Mouse (Mus musculus): ENCODE results near the gene Spata13. TPM values are rescaled to one million over a fixed set of nuclear protein-coding genes. Genes with fewer than 3 reads are reported as not detected.

The Spata13 gene
- polyA plus RNA-seq, 1 experiment from 2014 or later: 16.8 TPM

DNA sequence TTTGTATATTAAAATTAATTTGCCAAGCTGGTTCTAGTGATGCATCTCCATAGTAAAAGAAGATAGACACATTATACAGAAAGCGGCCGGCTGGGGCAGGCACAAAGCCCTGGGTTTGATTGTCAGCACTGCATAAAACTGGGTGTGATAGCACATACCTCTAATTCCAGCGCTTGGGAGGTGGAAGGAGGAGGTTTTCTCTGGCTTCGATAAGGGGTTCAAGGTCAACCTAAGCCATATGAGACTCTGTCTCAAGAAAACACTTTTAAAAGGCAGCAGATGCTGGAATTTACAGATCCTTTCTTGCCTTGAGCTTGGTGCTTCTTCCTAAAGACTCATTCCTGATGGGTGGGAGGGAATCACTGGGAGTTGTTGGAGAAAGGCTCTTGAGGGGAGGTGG lies 130.7 kb downstream of the Spata13 start:
- Histone ChIP-seq H3K27me3 (ENCODE audit: control insufficient read depth, insufficient read depth, low read length) (no peaks in the 10 kb centered on the region), H3K4me1 (ENCODE audit: control insufficient read depth, insufficient read depth, low read length) (peaks cover 12% of the 10 kb centered on the region; the same call in 1 of the 2 replicates), H3K4me2 (no peak overlapping the region), H3K9me3 (replicated peaks; ENCODE audit: control insufficient read depth, low read length) (no peaks in the 10 kb centered on the region), H3K36me3 (ENCODE audit: control insufficient read depth, insufficient read depth, low read length) (peaks cover 12% of the 10 kb centered on the region), H3K4me3 (ENCODE audit: low read depth, low read length) (no peak overlapping the region), H3K9ac (ENCODE audit: low read depth, low read length) (no peak overlapping the region), H3K27ac (ENCODE audit: low read depth, low read length) (peak overlapping the region; percentile 46; the same call in 1 of the 2 replicates)
- 60% methylated on average over 4 of the region's 4 CpGs for WGBS (ENCODE audit: insufficient replicate concordance)
- ATAC-seq (replicated peaks; ENCODE audit: insufficient number of reproducible peaks, low FRiP score, low TSS enrichment): no peak

DNA sequence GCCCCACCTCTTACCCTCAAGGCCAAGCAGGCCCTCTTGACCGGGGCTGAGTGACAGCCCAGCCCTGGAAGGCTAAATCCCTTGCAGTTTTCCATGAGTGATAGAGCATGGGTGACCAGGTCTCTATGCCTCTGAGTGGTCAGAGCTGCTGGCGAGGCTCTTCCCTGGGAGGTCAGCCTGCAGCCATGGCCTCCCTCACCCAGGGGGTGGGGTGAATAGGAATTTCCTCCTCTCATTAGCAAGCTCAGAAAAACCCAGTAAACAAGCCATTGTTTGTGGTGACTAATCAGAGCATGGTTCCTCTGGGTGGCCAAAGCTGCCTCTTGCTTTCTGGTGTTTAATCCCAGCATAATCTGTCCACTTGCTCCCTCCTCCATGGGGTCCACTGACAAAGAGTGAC lies 131.2 kb downstream of the Spata13 start:
- ATAC-seq (replicated peaks; ENCODE audit: insufficient number of reproducible peaks, low FRiP score, low TSS enrichment): no peak
- Histone ChIP-seq H3K4me3 (ENCODE audit: low read depth, low read length) (no peak overlapping the region), H3K4me2 (no peak overlapping the region), H3K9ac (ENCODE audit: low read depth, low read length) (no peak overlapping the region), H3K9me3 (replicated peaks; ENCODE audit: control insufficient read depth, low read length) (no peaks in the 10 kb centered on the region), H3K27me3 (ENCODE audit: control insufficient read depth, insufficient read depth, low read length) (no peaks in the 10 kb centered on the region), H3K27ac (ENCODE audit: low read depth, low read length) (peak overlapping the region; percentile 46; the same call in 1 of the 2 replicates), H3K4me1 (ENCODE audit: control insufficient read depth, insufficient read depth, low read length) (peaks cover 12% of the 10 kb centered on the region; the same call in 1 of the 2 replicates), H3K36me3 (ENCODE audit: control insufficient read depth, insufficient read depth, low read length) (peaks cover 8% of the 10 kb centered on the region)
- 51% methylated on average over 2 of the region's 2 CpGs for WGBS (ENCODE audit: insufficient replicate concordance)

DNA sequence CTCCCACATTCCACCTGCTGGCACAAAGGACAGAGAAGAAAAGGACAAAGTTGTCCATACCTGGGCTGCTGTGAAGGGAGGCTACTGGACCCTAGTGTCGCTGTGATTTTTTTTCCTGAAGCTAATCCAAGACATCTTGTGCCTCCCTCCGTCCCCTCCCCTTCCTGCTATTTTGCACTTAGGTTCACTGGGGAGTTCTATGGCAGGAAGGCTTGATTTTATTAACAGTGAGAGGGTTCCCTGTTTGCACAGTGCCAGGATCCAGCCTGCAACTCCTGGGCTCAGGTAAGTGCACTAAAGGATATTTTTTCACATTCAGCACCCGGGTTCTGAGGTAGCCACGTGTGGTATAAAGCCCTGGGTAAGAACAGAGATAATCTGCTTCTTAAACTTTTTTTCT lies 134.1 kb downstream of the Spata13 start, which contains the start of gene C1qtnf9:
C1qtnf9 (plus strand) TSS at position 251 of the 400 bp plus-strand sequence.
- Histone ChIP-seq H3K4me1 (ENCODE audit: control insufficient read depth, insufficient read depth, low read length) (peaks cover 12% of the 10 kb centered on the region; the same call in 1 of the 2 replicates), H3K4me3 (ENCODE audit: low read depth, low read length) (no peak within 1 kb of the TSS), H3K27ac (ENCODE audit: low read depth, low read length) (no peak within 1 kb of the TSS), H3K9me3 (replicated peaks; ENCODE audit: control insufficient read depth, low read length) (no peaks in the 10 kb centered on the region), H3K27me3 (ENCODE audit: control insufficient read depth, insufficient read depth, low read length) (no peaks in the 10 kb centered on the region), H3K9ac (ENCODE audit: low read depth, low read length) (no peak within 1 kb of the TSS), H3K36me3 (ENCODE audit: control insufficient read depth, insufficient read depth, low read length) (no peaks in the 10 kb centered on the region), H3K4me2 (no peak within 1 kb of the TSS)
- ATAC-seq (replicated peaks; ENCODE audit: insufficient number of reproducible peaks, low FRiP score, low TSS enrichment): no peak
- 61% methylated on average over 4 of the region's 4 CpGs for WGBS (ENCODE audit: insufficient replicate concordance)

DNA sequence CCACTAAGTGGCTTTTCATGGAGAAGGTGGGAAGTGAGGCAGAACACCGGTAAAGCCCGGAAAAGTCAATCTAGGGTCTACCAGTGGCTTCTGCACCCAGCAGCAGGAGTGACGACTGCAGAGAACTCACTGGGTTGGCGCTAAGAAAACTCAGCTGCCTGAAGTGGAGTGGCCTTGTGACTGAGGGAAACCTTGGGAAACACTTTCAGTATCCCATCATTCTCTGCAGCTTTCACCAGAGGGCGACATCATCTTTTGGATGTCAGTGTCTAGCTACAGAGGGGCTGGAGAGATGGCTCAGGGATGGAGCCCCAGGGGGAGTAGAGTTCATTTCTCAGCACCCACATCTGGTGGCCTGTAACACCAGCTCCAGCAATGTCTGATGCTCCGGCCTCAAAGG lies 135.5 kb downstream of the Spata13 start:
- WGBS (ENCODE audit: insufficient replicate concordance): 35% methylated on average over 6 of the region's 6 CpGs
- Histone ChIP-seq H3K9ac (ENCODE audit: low read depth, low read length) (no peak overlapping the region), H3K9me3 (replicated peaks; ENCODE audit: control insufficient read depth, low read length) (no peaks in the 10 kb centered on the region), H3K4me3 (ENCODE audit: low read depth, low read length) (no peak overlapping the region), H3K27ac (ENCODE audit: low read depth, low read length) (no peak overlapping the region), H3K4me2 (no peak overlapping the region), H3K4me1 (ENCODE audit: control insufficient read depth, insufficient read depth, low read length) (peaks cover 7% of the 10 kb centered on the region; the same call in 1 of the 2 replicates), H3K36me3 (ENCODE audit: control insufficient read depth, insufficient read depth, low read length) (no peaks in the 10 kb centered on the region), H3K27me3 (ENCODE audit: control insufficient read depth, insufficient read depth, low read length) (no peaks in the 10 kb centered on the region)
- ATAC-seq (replicated peaks; ENCODE audit: insufficient number of reproducible peaks, low FRiP score, low TSS enrichment): no peak

DNA sequence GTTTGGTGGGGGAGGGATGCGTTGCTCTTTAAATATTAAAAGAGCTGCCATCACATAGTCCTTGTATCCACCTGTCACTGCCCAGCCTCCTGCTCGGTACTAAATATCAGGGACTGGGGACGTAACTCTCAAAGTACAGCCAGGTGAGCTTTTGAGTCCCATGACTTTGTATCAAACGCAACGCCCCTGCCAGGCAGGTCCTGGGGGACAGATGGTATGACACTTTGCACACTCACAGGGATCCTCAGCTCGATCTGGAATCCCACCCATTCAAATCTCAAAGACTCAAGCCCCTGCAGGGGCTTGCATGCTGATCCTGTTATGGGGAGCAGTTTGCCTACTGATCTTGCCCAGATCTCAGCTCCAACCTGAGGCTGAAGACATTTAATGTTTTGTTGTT lies 136.8 kb downstream of the Spata13 start:
- H3K4me3 ChIP-seq (ENCODE audit: low read depth, low read length): no peak overlapping the region
- no peak for ATAC-seq (replicated peaks; ENCODE audit: insufficient number of reproducible peaks, low FRiP score, low TSS enrichment)
- 72% methylated on average over 6 of the region's 6 CpGs for WGBS (ENCODE audit: insufficient replicate concordance)
- no peaks in the 10 kb centered on the region for H3K27me3 ChIP-seq (ENCODE audit: control insufficient read depth, insufficient read depth, low read length)
- no peak overlapping the region for H3K9ac ChIP-seq (ENCODE audit: low read depth, low read length)
- no peaks in the 10 kb centered on the region for H3K4me1 ChIP-seq (ENCODE audit: control insufficient read depth, insufficient read depth, low read length)
- H3K36me3 ChIP-seq (ENCODE audit: control insufficient read depth, insufficient read depth, low read length): no peaks in the 10 kb centered on the region
- H3K4me2 ChIP-seq: no peak overlapping the region
- H3K27ac ChIP-seq (ENCODE audit: low read depth, low read length): no peak overlapping the region
- H3K9me3 ChIP-seq (replicated peaks; ENCODE audit: control insufficient read depth, low read length): no peaks in the 10 kb centered on the region

DNA sequence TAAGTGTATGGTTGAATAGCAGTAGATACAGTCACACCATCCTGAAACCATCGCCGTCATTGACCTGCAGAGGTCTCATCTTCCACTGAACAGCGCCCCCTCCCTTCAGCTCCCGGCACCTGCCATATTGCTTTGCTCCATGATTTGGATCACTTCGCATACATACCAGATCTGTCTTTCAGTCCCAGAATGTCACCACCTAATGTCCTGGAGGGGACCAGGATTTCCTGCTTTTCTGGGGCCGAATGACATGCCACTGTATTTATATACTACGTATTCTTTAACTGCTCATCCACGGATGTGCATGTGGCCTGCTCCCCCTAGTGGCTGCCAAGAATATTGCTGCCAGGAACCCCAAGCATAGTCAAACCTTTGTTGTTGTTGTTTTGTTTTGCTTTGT lies 137.3 kb downstream of the Spata13 start:
- H3K9ac ChIP-seq (ENCODE audit: low read depth, low read length): no peak overlapping the region
- H3K4me2 ChIP-seq: peak overlapping the region; percentile 63
- H3K4me1 ChIP-seq (ENCODE audit: control insufficient read depth, insufficient read depth, low read length): no peaks in the 10 kb centered on the region
- H3K36me3 ChIP-seq (ENCODE audit: control insufficient read depth, insufficient read depth, low read length): no peaks in the 10 kb centered on the region
- WGBS (ENCODE audit: insufficient replicate concordance): 2% methylated on average over 8 of the region's 8 CpGs
- H3K27ac ChIP-seq (ENCODE audit: low read depth, low read length): no peak overlapping the region
- H3K27me3 ChIP-seq (ENCODE audit: control insufficient read depth, insufficient read depth, low read length): no peaks in the 10 kb centered on the region
- H3K4me3 ChIP-seq (ENCODE audit: low read depth, low read length): peak overlapping the region; percentile 32
- no peak for ATAC-seq (replicated peaks; ENCODE audit: insufficient number of reproducible peaks, low FRiP score, low TSS enrichment)
- no peaks in the 10 kb centered on the region for H3K9me3 ChIP-seq (replicated peaks; ENCODE audit: control insufficient read depth, low read length)

DNA sequence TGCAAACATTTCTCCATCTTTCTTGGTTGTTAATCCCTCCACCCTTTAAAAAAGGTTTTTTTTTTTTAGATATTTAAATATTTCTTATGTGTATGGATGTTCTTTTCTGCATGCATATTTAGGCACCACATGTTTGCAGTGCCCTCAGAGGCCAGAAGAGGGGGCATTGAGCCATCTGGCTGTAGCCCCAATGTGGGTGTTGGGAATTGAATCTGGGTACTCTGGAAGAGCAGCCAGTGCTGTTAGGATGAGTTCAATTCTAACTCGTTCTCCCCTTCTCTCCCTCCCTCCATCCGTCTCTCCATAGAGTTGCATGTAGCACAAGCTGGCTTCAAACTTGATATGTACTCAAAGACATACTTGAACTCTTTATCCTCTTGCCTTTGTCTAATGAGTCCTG lies 139.7 kb downstream of the Spata13 start:
- H3K4me2 ChIP-seq: no peak overlapping the region
- H3K27ac ChIP-seq (ENCODE audit: low read depth, low read length): no peak overlapping the region
- no peaks in the 10 kb centered on the region for H3K27me3 ChIP-seq (ENCODE audit: control insufficient read depth, insufficient read depth, low read length)
- H3K36me3 ChIP-seq (ENCODE audit: control insufficient read depth, insufficient read depth, low read length): no peaks in the 10 kb centered on the region
- H3K4me3 ChIP-seq (ENCODE audit: low read depth, low read length): no peak overlapping the region
- no peak overlapping the region for H3K9ac ChIP-seq (ENCODE audit: low read depth, low read length)
- ATAC-seq (replicated peaks; ENCODE audit: insufficient number of reproducible peaks, low FRiP score, low TSS enrichment): no peak
- no peaks in the 10 kb centered on the region for H3K9me3 ChIP-seq (replicated peaks; ENCODE audit: control insufficient read depth, low read length)
- H3K4me1 ChIP-seq (ENCODE audit: control insufficient read depth, insufficient read depth, low read length): no peaks in the 10 kb centered on the region
- 78% methylated on average over 2 of the region's 2 CpGs for WGBS (ENCODE audit: insufficient replicate concordance)

DNA sequence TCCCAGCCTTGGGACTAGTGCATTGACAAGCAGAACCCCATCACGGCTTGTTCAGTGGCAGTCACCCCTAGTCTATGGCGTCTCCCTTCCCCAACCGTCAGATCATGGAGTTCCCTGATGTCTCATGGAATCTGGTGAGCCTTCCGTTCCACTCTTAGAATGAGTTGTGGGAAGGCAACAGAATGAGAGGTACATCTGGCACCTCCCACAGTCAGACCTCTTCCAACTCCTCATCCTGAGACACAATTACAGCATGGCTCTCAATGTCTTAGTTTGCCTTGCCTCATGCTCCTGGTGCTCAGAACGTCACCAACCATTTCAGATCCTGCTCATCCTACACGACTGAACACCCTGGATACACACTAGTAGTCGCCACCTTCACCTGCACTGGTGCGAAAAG lies 142.7 kb downstream of the Spata13 start:
- H3K36me3 ChIP-seq (ENCODE audit: control insufficient read depth, insufficient read depth, low read length): no peaks in the 10 kb centered on the region
- no peaks in the 10 kb centered on the region for H3K9me3 ChIP-seq (replicated peaks; ENCODE audit: control insufficient read depth, low read length)
- no peak overlapping the region for H3K27ac ChIP-seq (ENCODE audit: low read depth, low read length)
- H3K4me2 ChIP-seq: no peak overlapping the region
- no peaks in the 10 kb centered on the region; the same call in 1 of the 2 replicates for H3K27me3 ChIP-seq (ENCODE audit: control insufficient read depth, insufficient read depth, low read length)
- 79% methylated on average over 8 of the region's 8 CpGs for whole genome bisulfite sequencing (ENCODE audit: insufficient replicate concordance)
- ATAC-seq (replicated peaks; ENCODE audit: insufficient number of reproducible peaks, low FRiP score, low TSS enrichment): no peak
- H3K4me3 ChIP-seq (ENCODE audit: low read depth, low read length): no peak overlapping the region
- no peak overlapping the region for H3K9ac ChIP-seq (ENCODE audit: low read depth, low read length)
- H3K4me1 ChIP-seq (ENCODE audit: control insufficient read depth, insufficient read depth, low read length): no peaks in the 10 kb centered on the region

DNA sequence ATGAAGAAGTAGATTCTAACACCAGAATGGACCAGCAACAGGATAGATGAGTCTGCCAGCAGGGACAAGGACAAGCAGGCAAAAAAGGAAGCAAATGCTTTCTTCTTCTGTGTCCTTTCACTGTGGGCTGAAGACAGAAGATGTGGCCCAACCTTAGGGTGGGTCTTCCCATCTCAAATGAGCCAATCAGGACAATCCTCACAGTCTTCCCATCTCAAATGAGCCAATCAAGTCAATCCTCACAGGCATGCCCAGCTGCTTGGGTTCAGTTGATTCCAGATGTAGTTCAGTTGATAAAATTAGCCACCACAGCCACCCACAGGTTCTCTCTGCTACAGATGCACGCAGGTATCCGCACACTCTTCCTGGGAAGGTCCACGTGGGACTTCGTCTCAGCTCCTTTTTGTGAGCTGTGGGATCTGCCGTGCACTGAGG lies 143.7 kb downstream of the Spata13 start:
- H3K27ac ChIP-seq (ENCODE audit: low read depth, low read length): no peak overlapping the region
- H3K4me3 ChIP-seq (ENCODE audit: low read depth, low read length): no peak overlapping the region
- H3K9me3 ChIP-seq (replicated peaks; ENCODE audit: control insufficient read depth, low read length): no peaks in the 10 kb centered on the region
- H3K4me2 ChIP-seq: no peak overlapping the region
- no peak overlapping the region for H3K9ac ChIP-seq (ENCODE audit: low read depth, low read length)
- 81% methylated on average over 5 of the region's 5 CpGs for WGBS (ENCODE audit: insufficient replicate concordance)
- no peaks in the 10 kb centered on the region for H3K36me3 ChIP-seq (ENCODE audit: control insufficient read depth, insufficient read depth, low read length)
- no peak for ATAC-seq (replicated peaks; ENCODE audit: insufficient number of reproducible peaks, low FRiP score, low TSS enrichment)
- no peaks in the 10 kb centered on the region; the same call in 1 of the 2 replicates for H3K27me3 ChIP-seq (ENCODE audit: control insufficient read depth, insufficient read depth, low read length)
- H3K4me1 ChIP-seq (ENCODE audit: control insufficient read depth, insufficient read depth, low read length): no peaks in the 10 kb centered on the region
